Mouse (Mus musculus) spleen, embryonic (tissue): ENCODE results near the gene Slc16a5.

Experiments used
- CTCF ChIA-PET: fragments of 350-600 bp; sonication (Branson Sonifier 250); formaldehyde crosslinking; loops from one replicate; lab custom pipeline; 2022; lab: Charles Lee

Gene Slc16a5

GRCm38 (mm10) chr11:115462243-115462891 is at the start of gene Slc16a5:
Gene Slc16a5 (plus strand): TSS chr11:115462474.
- CTCF ChIA-PET = no interaction called here

GRCm38 (mm10) chr11:115419531-115420237 is 42.6 kb upstream of the Slc16a5 start, which contains the start of the genes Atp5h and Kctd2:
Gene Atp5h (minus strand): TSS chr11:115419962.
Gene Kctd2 (plus strand): TSS chr11:115420128.
- CTCF ChIA-PET = interaction anchor here (1.1 kb wide), 1 partner anchor 16 kb away, joined by 4 read pairs; the partner anchor contains the start of gene Mrpl58

GRCm38 (mm10) chr11:115420336-115421190 is 41.7 kb upstream of the Slc16a5 start:
- CTCF ChIA-PET = no interaction called here

GRCm38 (mm10) chr11:115421328-115421727 is 40.9 kb upstream of the Slc16a5 start:
- CTCF ChIA-PET = no interaction called here

GRCm38 (mm10) chr11:115421972-115422371 is 40.3 kb upstream of the Slc16a5 start:
- CTCF ChIA-PET = interaction anchor here (0.7 kb wide), 1 partner anchor 13 kb away, joined by 3 read pairs; no protein-coding TSS in a partner anchor

GRCm38 (mm10) chr11:115423091-115423490 is 39.2 kb upstream of the Slc16a5 start:
- CTCF ChIA-PET = no interaction called here

- CTCF ChIA-PET = no interaction called here
Observed at GRCm38 (mm10) chr11:115424666-115425065, 37.6 kb upstream of the Slc16a5 start.

GRCm38 (mm10) chr11:115425671-115426070 is 36.6 kb upstream of the Slc16a5 start:
- CTCF ChIA-PET = no interaction called here

- CTCF ChIA-PET = no interaction called here
Observed at GRCm38 (mm10) chr11:115427482-115428331, 34.6 kb upstream of the Slc16a5 start.

GRCm38 (mm10) chr11:115429307-115429706 is 33.0 kb upstream of the Slc16a5 start:
- CTCF ChIA-PET = no interaction called here

- CTCF ChIA-PET = no interaction called here
Observed at GRCm38 (mm10) chr11:115430561-115430960, 31.7 kb upstream of the Slc16a5 start.

GRCm38 (mm10) chr11:115432814-115433213 is 29.5 kb upstream of the Slc16a5 start:
- CTCF ChIA-PET = no interaction called here

GRCm38 (mm10) chr11:115433342-115433741 is 28.9 kb upstream of the Slc16a5 start:
- CTCF ChIA-PET = no interaction called here

- CTCF ChIA-PET = no interaction called here
Observed at GRCm38 (mm10) chr11:115435596-115436337, 26.5 kb upstream of the Slc16a5 start.

- CTCF ChIA-PET = no interaction called here
Observed at GRCm38 (mm10) chr11:115437571-115438122, 24.6 kb upstream of the Slc16a5 start.

GRCm38 (mm10) chr11:115439326-115439725 is 22.9 kb upstream of the Slc16a5 start:
- CTCF ChIA-PET = interaction anchor here (0.7 kb wide), 1 partner anchor 404 kb away, joined by 3 read pairs; no protein-coding TSS in a partner anchor

GRCm38 (mm10) chr11:115439906-115440595 is 22.2 kb upstream of the Slc16a5 start, which contains the start of gene Trim80:
Gene Trim80 (plus strand): TSS chr11:115440545.
- CTCF ChIA-PET = no interaction called here

- CTCF ChIA-PET = no interaction called here
Observed at GRCm38 (mm10) chr11:115441417-115441816, 20.9 kb upstream of the Slc16a5 start.

GRCm38 (mm10) chr11:115446906-115447305 is 15.4 kb upstream of the Slc16a5 start:
- CTCF ChIA-PET = no interaction called here
